Mouse (Mus musculus) liver, embryonic 15.5 days (tissue): Measurements from ENCODE around the gene Aph1c. TPM values are rescaled to one million over a fixed set of nuclear protein-coding genes. Genes with fewer than 3 reads are reported as not detected.
"Not testable (repeated sequence)": the region's sequence is repeated elsewhere in the genome, so short reads cannot be mapped to it uniquely, and the experiment has no call there.

Experiments
- ATAC-seq: fragments of 200-750 bp; cut with Nextera tagmentation; 2 replicates; pipeline ENCODE4 v1.8.0; 2017; ENCODE audit warnings: moderate number of reproducible peaks, mild to moderate bottlenecking, moderate library complexity; ENCODE audit not compliant: insufficient read depth
- H3K27ac ChIP-seq: fragments of 300-500 bp; sonication (generic); replicated peaks from 2 replicates; pipeline ENCODE4 v1.5.1; 2015; ENCODE audit warnings: mild to moderate bottlenecking, inconsistent platforms
- H3K27me3 ChIP-seq: fragments of 300-500 bp; sonication (generic); 2 replicates; pipeline ENCODE4 v1.6.1; 2015; ENCODE audit warnings: mild to moderate bottlenecking, inconsistent platforms
- H3K36me3 ChIP-seq: fragments of 300-500 bp; sonication (generic); replicated peaks from 2 replicates; pipeline ENCODE4 v1.6.1; 2015; ENCODE audit warnings: moderate library complexity, mild to moderate bottlenecking, inconsistent platforms
- H3K4me1 ChIP-seq: fragments of 300-500 bp; sonication (generic); replicated peaks from 2 replicates; pipeline ENCODE4 v1.6.1; 2015; ENCODE audit warnings: inconsistent platforms
- H3K4me2 ChIP-seq: fragments of 300-500 bp; sonication (generic); 2 replicates; pipeline ENCODE4 v1.6.1; 2015; ENCODE audit warnings: moderate library complexity, mild to moderate bottlenecking, inconsistent platforms
- H3K4me3 ChIP-seq: fragments of 300-500 bp; sonication (generic); replicated peaks from 2 replicates; pipeline ENCODE4 v1.5.1; 2015; ENCODE audit warnings: mild to moderate bottlenecking, inconsistent platforms
- H3K9ac ChIP-seq: fragments of 300-500 bp; sonication (generic); 2 replicates; pipeline ENCODE4 v1.6.1; 2015; ENCODE audit warnings: moderate library complexity, mild to moderate bottlenecking, inconsistent platforms
- H3K9me3 ChIP-seq: fragments of 300-500 bp; sonication (generic); replicated peaks from 2 replicates; pipeline ENCODE4 v1.6.1; 2016; ENCODE audit warnings: inconsistent platforms
- WGBS: fragments of 180-500 bp; shearing (Covaris S2); methylation state at CpG from one replicate; pipeline ENCODE4 v1.1.7; 2015; ENCODE audit warnings: mixed read lengths; ENCODE audit not compliant: insufficient replicate concordance; 5-methylcytosine and 5-hydroxymethylcytosine counted together
- polyA plus RNA-seq: library from polyadenylated mRNA; unstranded; fragments of >200 nt; fragmentation: Nextera tagmentation; extraction: Ambion mirVana; gene quantifications from 2 replicates; pipeline ENCODE4 v1.2.1, GENCODE M21; 2015

Aph1c gene
- polyA plus RNA-seq, 1 experiment from 2014 or later: 3.5 TPM

- H3K4me3 ChIP-seq: peak overlapping the region; percentile 63
- peaks cover 25% of the 10 kb centered on the region for H3K4me1 ChIP-seq
- no peaks in the 10 kb centered on the region for H3K36me3 ChIP-seq
- H3K4me2 ChIP-seq: peak overlapping the region; percentile 99
- peak overlapping the region; percentile 56 for H3K9ac ChIP-seq
- H3K9me3 ChIP-seq: no peaks in the 10 kb centered on the region
- no peaks in the 10 kb centered on the region for H3K27me3 ChIP-seq
- WGBS: 41% methylated on average over 7 of the region's 7 CpGs
- 0 out of 2 replicates have a peak overlapping the region, but pooled peaks have one; percentile 29 for H3K27ac ChIP-seq
- ATAC-seq: no peak
Observed at GRCm38 (mm10) chr9:66833851-66834250, 675 bp downstream of the Aph1c start.

GRCm38 (mm10) chr9:66832366-66832908 lies 2.1 kb downstream of the Aph1c start:
- H3K4me3 ChIP-seq: no peak overlapping the region
- H3K4me1 ChIP-seq: peaks cover 25% of the 10 kb centered on the region
- H3K36me3 ChIP-seq: no peaks in the 10 kb centered on the region
- WGBS: 20% methylated on average over 4 of the region's 4 CpGs
- no peak overlapping the region for H3K9ac ChIP-seq
- H3K27ac ChIP-seq: 0 out of 2 replicates have a peak overlapping the region, but pooled peaks have one; percentile 2
- H3K27me3 ChIP-seq: no peaks in the 10 kb centered on the region
- no peak overlapping the region for H3K4me2 ChIP-seq
- no peak for ATAC-seq
- no peaks in the 10 kb centered on the region for H3K9me3 ChIP-seq

- H3K27ac ChIP-seq: no peak overlapping the region
- H3K36me3 ChIP-seq: no peaks in the 10 kb centered on the region
- no peak overlapping the region for H3K4me2 ChIP-seq
- H3K4me1 ChIP-seq: 0 out of 2 replicates have a peak, but pooled peaks cover under 1% of the 10 kb centered on the region
- no peaks in the 10 kb centered on the region for H3K9me3 ChIP-seq
- no peak for ATAC-seq
- H3K4me3 ChIP-seq: no peak overlapping the region
- 29% methylated on average over 1 of the region's 1 CpGs for WGBS
- no peaks in the 10 kb centered on the region for H3K27me3 ChIP-seq
- H3K9ac ChIP-seq: no peak overlapping the region
Observed at GRCm38 (mm10) chr9:66825990-66826389, 8.5 kb downstream of the Aph1c start.

- ATAC-seq, H3K9me3 ChIP-seq, H3K27me3 ChIP-seq, H3K9ac ChIP-seq, H3K36me3 ChIP-seq, H3K27ac ChIP-seq, H3K4me3 ChIP-seq, H3K4me1 ChIP-seq, H3K4me2 ChIP-seq: not testable (repeated sequence)
- WGBS: no CpG with 5 or more reads among the region's 5 CpGs
Observed at GRCm38 (mm10) chr9:66822255-66822654, 12.3 kb downstream of the Aph1c start.

- 44% methylated on average over 5 of the region's 5 CpGs for WGBS
Observed at GRCm38 (mm10) chr9:66820996-66821395, 13.5 kb downstream of the Aph1c start.

GRCm38 (mm10) chr9:66813392-66813791 lies 21.1 kb downstream of the Aph1c start:
- no peaks in the 10 kb centered on the region for H3K9me3 ChIP-seq
- no peaks in the 10 kb centered on the region for H3K4me1 ChIP-seq
- peaks cover 8% of the 10 kb centered on the region for H3K27me3 ChIP-seq
- H3K4me3 ChIP-seq: no peak overlapping the region
- H3K27ac ChIP-seq: no peak overlapping the region
- WGBS: 52% methylated on average over 2 of the region's 2 CpGs
- no peak overlapping the region for H3K4me2 ChIP-seq
- ATAC-seq: no peak
- no peaks in the 10 kb centered on the region for H3K36me3 ChIP-seq
- H3K9ac ChIP-seq: no peak overlapping the region

More at GRCm38 (mm10) chr9:66820996-66821395, 13.5 kb downstream of the Aph1c start:
- Histone ChIP-seq H3K4me1 (no peaks in the 10 kb centered on the region), H3K27ac (no peak overlapping the region), H3K36me3 (no peaks in the 10 kb centered on the region), H3K9ac (no peak overlapping the region), H3K9me3 (no peaks in the 10 kb centered on the region), H3K27me3 (no peaks in the 10 kb centered on the region), H3K4me2 (no peak overlapping the region), H3K4me3 (no peak overlapping the region)
- no peak for ATAC-seq

- H3K4me2 ChIP-seq: peak overlapping the region; percentile 47
- not testable (repeated sequence) for H3K4me1 ChIP-seq, H3K9me3 ChIP-seq, H3K4me3 ChIP-seq, H3K36me3 ChIP-seq, H3K27ac ChIP-seq, H3K9ac ChIP-seq, ATAC-seq
- H3K27me3 ChIP-seq: peaks cover 60% of the 10 kb centered on the region
- WGBS: 5% methylated on average over 33 of the region's 37 CpGs
Observed at GRCm38 (mm10) chr9:66805951-66806350, 28.6 kb downstream of the Aph1c start.

GRCm38 (mm10) chr9:66801947-66802346 lies 32.6 kb downstream of the Aph1c start:
- no peaks in the 10 kb centered on the region for H3K36me3 ChIP-seq
- WGBS: 26% methylated on average over 12 of the region's 12 CpGs
- H3K4me2 ChIP-seq: peak overlapping the region; percentile 38
- ATAC-seq: peak; percentile 56
- peaks cover 11% of the 10 kb centered on the region for H3K4me1 ChIP-seq
- H3K9ac ChIP-seq: no peak overlapping the region
- H3K4me3 ChIP-seq: no peak overlapping the region
- no peaks in the 10 kb centered on the region for H3K9me3 ChIP-seq
- H3K27me3 ChIP-seq: peaks cover 46% of the 10 kb centered on the region
- no peak overlapping the region for H3K27ac ChIP-seq

GRCm38 (mm10) chr9:66796739-66797138 lies 37.8 kb downstream of the Aph1c start, which contains the start of gene Gm10647:
Gene Gm10647 (plus strand): TSS chr9:66797039.
- Histone ChIP-seq H3K4me2 (peak within 1 kb of the TSS; percentile 92), H3K4me3 (peak within 1 kb of the TSS; percentile 67), H3K9ac (no peak within 1 kb of the TSS), H3K9me3 (no peaks in the 10 kb centered on the region), H3K27ac (peak within 1 kb of the TSS; percentile 86; the same call in 1 of the 2 replicates), H3K36me3 (no peaks in the 10 kb centered on the region), H3K4me1 (peaks cover 28% of the 10 kb centered on the region), H3K27me3 (peaks cover 28% of the 10 kb centered on the region)
- 58% methylated on average over 5 of the region's 5 CpGs for WGBS
- ATAC-seq: no peak

GRCm38 (mm10) chr9:66795464-66796324 lies 38.8 kb downstream of the Aph1c start, which contains the start of gene Aph1b:
Gene Aph1b (minus strand): TSS chr9:66795490.
- peak; percentile 97 for ATAC-seq
- WGBS: under 1% methylated on average over 42 of the region's 42 CpGs
- peak within 1 kb of the TSS; percentile 57 for H3K9ac ChIP-seq

More at GRCm38 (mm10) chr9:66795464-66796324, 38.8 kb downstream of the Aph1c start, which contains the start of gene Aph1b:
- Histone ChIP-seq H3K4me3 (peak within 1 kb of the TSS; percentile 67), H3K36me3 (no peaks in the 10 kb centered on the region), H3K4me2 (peak within 1 kb of the TSS; percentile 92), H3K9me3 (no peaks in the 10 kb centered on the region), H3K4me1 (peaks cover 28% of the 10 kb centered on the region), H3K27me3 (peaks cover 23% of the 10 kb centered on the region), H3K27ac (peak within 1 kb of the TSS; percentile 86)
